Mouse (Mus musculus) skeletal muscle tissue, adult 2 months (tissue): ENCODE results near the gene Amotl1.
A peak's percentile ranks its signal among the peaks of the same experiment; 100 is the strongest.

ENCODE experiments used
- DNase-seq: peaks from one replicate; pipeline ENCODE4 v3.0.0-alpha.2; 2012; ENCODE audit warnings: low read depth, low spot score

Gene Amotl1

DNA sequence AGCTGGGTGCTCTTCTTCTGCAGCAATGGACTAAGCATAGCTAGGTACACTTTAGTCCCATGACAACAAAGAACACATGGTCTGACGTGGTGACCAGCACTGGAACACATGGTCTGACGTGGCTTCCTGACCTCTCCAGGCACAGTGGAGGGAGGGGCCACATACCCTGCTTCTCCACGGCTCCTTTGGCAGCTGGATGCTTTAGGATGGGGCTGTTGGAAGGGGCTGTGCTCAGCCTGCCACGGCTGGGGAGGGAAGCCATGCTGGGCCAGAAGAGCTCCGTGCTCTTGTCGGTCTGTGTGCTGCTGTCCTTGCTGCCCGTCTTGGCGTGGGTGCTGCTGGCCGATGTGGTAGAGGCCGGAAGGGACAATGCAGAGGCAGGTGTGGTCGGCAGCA, 96.5 kb downstream of the Amotl1 start:
- DNase-seq = peak; percentile 23

DNA sequence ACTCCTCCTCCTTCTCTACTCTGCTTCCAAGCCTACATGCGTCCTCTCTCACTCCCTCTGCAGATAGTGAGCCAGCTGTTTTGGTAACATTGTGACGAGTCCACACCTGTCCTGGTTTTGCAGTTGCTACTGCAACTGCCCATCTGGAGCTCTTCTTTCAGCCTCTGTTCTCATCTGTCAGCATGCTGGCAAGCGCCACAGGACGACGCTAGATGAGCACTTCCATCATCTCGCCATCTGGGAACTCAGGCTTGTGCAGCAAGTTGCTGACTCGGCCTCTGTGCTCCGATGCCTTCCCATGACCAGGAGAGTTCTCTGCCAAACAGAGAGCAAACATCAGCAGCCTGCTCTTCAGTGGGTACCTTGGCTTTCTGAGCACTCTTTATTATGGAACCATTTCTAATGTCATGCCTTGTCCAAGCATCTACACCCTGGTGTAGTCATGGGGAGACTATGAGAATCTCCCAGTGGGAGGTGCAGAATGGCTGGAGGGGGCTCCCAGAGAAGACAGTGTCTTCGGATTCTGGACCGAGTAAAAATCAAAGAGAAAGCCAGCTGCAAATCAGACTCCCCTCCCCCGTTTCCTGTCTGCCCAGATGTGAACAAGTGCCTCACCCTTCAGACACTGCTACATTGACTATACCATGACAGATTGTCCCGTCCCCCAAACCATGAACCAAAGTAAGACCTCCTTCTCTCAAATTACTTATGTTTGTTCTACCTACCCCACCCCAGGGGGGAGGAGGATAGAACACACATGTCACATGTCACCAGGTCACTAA, 97.1 kb downstream of the Amotl1 start:
- DNase-seq = peak; percentile 88

- no peak for DNase-seq
These were observed 100.7 kb downstream of the Amotl1 start for GRCm38 (mm10) chr9:14544034-14544757.

- DNase-seq = no peak
These were observed 109.9 kb downstream of the Amotl1 start for GRCm38 (mm10) chr9:14534833-14535456.

DNA sequence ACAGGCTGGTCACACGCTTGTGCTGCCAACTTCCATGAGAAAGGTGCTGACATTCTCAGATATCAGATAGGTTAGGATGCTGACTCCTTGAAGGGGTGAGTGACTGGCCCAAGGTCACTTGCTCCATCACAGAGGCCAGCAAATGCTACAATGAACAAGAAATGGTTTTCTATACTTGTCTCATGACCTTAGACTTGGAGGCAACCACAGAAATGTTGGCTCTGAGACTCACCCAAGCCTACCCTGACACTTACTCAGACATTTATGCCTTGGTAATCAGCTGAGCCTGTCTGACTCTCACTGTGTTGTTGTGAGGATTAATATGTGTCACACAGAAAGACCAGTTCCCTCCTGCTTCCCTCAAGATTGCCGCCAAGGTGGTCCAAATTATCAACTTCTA, 111.2 kb downstream of the Amotl1 start:
- DNase-seq = no peak

DNA sequence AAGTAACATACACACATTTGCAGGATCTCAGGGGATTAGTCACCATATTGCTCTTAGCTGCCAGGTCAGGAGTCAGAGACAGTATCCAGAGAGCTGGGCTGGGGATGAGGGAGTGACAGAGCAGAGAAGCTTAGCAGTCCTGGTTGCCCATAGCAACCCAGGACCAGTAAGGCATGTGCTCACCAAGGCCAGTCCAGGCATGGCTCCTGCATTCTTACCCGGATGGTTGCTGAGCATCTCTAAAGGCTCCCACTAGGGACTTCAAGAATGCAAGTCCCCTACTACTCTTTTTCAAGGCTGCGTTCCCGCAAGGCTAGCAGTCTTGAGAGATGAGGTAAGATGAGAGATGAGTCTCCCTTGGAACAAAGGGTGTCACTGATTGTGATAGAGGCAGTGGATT, 112.6 kb downstream of the Amotl1 start:
- DNase-seq = no peak

- no peak for DNase-seq
These were observed 114.9 kb downstream of the Amotl1 start for GRCm38 (mm10) chr9:14530004-14530403.

DNA sequence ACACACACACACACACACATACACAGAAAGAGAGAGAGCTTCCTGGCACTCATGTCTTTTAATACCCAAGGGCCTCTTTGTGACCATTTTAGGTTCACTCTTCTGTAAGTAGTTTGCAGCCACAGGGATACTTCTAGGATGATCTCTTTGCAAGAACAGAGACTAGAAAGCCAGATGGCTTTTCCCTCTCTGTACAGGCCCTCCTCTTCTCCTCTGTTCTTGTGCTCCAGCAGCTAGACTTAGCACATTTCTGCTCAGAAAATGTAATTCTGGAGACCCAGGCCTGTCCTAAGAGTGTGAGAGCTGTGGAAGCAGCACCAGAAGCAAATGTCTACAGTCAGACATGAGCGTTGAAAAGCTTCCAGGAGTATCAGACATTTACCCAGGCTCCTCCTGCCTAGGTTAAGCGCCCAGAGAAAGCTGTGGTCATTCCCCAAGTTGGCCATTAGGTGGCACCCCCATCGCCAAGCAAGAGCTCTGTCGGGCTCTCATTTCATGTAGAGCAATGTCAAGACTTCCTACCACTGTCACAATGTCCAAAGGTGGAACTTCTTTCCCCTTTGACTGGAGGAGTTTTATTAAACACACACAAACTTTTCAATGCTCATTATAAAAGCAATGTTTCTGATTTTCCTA, 121.3 kb downstream of the Amotl1 start:
- peak; percentile 84 for DNase-seq

DNA sequence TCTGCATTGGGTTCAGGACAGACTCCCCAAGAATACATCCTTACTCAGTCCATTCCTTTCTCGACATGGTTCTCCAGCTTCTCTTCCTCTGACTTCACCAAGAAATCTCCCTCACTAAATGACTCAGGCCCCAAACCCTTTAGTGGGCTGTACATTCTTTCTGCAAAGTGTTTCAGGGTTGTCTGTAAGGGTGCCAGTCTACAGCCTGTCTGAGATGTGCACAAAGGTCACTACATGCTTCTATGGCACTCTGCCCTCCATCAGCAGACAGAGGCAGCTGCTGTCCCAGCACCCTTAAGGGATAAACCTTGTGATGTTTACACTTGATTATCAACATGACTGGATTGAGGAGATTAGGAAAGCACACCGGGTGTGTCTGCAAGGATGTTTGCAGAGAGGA, 123.2 kb downstream of the Amotl1 start:
- DNase-seq = no peak

GRCm38 (mm10) chr9:14520971-14521670, 123.7 kb downstream of the Amotl1 start:
- no peak for DNase-seq

DNA sequence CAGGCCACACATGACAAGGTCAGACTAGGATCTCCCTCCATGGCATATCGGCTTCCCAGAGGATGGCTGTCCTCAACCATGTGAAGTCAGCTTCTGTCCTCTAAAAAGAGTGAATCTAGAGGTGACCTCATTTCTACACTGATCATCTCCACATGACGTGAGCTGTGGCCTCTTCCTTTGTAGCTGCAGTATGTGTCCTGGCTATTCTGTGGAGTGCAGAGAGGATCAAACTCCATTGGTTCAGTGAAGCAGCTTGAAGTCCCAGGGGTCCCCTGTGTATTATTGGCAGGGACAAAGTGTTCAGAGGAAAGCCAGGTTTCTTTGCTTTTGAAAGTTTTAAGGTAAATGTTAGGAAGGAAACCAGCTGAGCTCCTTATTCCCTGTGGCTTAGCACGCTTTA, 126.8 kb downstream of the Amotl1 start:
- no peak for DNase-seq

GRCm38 (mm10) chr9:14517296-14517695, 127.6 kb downstream of the Amotl1 start:
- DNase-seq = no peak

GRCm38 (mm10) chr9:14512633-14513445, 132.0 kb downstream of the Amotl1 start:
- peak; percentile 24 for DNase-seq

GRCm38 (mm10) chr9:14500916-14501424, 143.9 kb downstream of the Amotl1 start:
- no peak for DNase-seq

- DNase-seq = peak; percentile 98
These were observed 144.6 kb downstream of the Amotl1 start, which contains the start of the genes Kdm4d and Cwc15 for GRCm38 (mm10) chr9:14500023-14500915. Kdm4d (minus strand) TSS chr9:14500482. Cwc15 (plus strand) TSS chr9:14500617.

DNA sequence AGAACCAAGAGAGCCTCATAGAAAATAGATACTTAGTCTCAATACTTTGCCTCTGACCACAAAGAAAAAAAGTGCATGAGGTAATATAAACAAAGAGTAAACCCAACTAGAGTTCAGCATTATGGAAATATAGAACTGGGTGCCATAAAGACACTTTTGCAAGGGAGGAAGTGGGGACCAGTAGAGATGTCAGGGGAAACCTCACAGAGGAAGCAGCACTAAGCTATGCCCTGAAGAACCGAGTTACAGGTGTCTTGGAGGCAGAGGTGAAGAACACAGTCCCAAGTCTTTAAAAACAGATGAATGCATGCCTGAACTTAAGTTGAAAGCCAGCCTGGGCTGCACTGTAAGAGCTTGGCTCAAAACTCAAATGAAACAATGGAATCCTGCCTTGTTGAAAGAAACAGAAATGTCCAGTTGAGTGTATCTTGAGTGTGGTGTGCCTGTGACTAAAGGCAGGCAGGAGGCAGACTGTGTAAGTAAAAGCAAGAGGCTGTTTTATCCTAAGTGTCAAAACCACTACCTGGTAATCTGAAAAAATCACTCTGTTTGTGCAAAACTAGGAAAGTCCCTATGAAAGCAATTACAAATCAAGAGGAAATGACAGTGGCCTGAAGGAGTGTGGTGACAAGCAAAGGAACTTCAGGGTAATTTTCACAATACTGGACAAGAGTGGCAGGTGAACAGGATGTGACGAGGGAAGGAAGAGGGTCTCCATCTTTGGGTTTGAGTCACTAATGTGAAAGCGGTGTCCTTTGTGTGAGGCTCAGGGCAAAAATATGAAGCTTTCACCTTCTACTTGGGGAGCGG, 145.8 kb downstream of the Amotl1 start:
- no peak for DNase-seq
